Mouse (Mus musculus): ENCODE results near the gene Gm13871. TPM values are rescaled to one million over a fixed set of nuclear protein-coding genes. Genes with fewer than 3 reads are reported as not detected.
"Not testable (repeated sequence)": the region's sequence is repeated elsewhere in the genome, so short reads cannot be mapped to it uniquely, and the experiment has no call there.

Gm13871 gene
- polyA plus RNA-seq (2011; ENCODE audit: insufficient read depth, insufficient read length, low replicate concordance, missing spikeins), result not detected in 2 replicates

DNA sequence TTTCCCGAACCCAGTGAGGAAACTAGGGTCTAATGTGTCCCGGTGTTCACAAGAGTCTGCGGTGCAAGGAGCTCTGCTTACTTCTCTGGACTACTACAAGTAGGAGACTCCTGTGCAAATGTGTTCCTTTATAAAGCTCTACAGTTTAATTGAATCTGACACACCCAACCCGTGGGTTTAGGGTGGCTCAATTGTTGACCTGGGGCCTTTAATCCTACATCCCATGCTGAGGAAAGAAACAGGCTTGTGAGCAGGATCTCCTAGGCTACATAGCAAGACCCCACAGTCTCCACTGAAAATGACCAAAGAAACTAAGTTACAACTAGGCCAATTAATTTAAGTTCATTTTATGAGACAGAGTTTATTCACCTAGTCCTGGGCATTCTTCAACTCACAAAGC, at the start of gene Gm13871:
Gm13871 (minus strand) TSS at position 101 of the 400 bp plus-strand sequence.
- WGBS, result no CpG with 5 or more reads among the region's 4 CpGs
- H3K4me3 ChIP-seq (replicated peaks; ENCODE audit: control insufficient read depth, low read depth, low read length); H3K4me1 ChIP-seq (ENCODE audit: control insufficient read depth, insufficient read depth, low read length); H3K27ac ChIP-seq (ENCODE audit: control insufficient read depth, insufficient read depth, low read depth, low read length, poor library complexity): not testable (repeated sequence)

DNA sequence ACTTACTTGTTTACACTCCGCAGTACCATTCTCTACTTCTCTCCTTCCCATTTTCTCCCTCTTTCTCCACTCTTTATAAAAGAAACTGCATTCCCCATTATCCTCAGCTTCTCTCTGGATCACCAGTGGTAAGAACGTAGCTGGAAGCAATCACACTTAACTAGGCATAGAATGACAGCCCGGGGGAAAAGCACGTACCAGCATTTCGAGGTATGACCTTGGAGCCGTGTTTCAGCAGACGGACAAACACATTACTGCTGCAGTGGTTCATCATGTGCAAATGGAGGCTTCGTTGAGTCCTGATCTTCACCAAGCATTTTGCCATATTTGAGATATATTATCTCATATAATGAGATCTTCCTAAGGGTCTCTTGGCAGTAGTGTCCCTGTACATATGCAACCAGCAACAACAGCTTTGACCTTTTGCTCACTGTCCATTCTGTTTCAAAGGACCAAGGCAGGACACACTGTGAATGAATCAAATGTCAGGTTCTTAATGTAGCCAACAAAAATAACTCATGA, 44.7 kb upstream of the Gm13871 start, which contains the start of gene 2310002L09Rik:
2310002L09Rik (minus strand) TSS at position 472 of the 522 bp plus-strand sequence.
- Histone ChIP-seq H3K4me3 (replicated peaks; ENCODE audit: control insufficient read depth, low read depth, low read length) (no peak within 1 kb of the TSS), H3K27ac (ENCODE audit: control insufficient read depth, insufficient read depth, low read depth, low read length, poor library complexity) (no peak within 1 kb of the TSS), H3K4me1 (ENCODE audit: control insufficient read depth, insufficient read depth, low read length) (no peaks in the 10 kb centered on the region)
- WGBS, result 82% methylated on average over 8 of the region's 8 CpGs
- TF ChIP-seq CTCF (IDR thresholded peaks at IDR 0.05; ENCODE audit: control insufficient read depth, insufficient read depth, low read length) (no peak), POLR2A (IDR thresholded peaks at IDR 0.05; ENCODE audit: borderline replicate concordance, control insufficient read depth, low read depth, low read length) (no peak)

GRCm38 (mm10) chr4:73920660-73921059, 14.9 kb upstream of the Gm13871 start, which contains the start of gene Gm11756:
Gm11756 (minus strand) TSS chr4:73920760.
- WGBS, result 70% methylated on average over 6 of the region's 6 CpGs
- H3K4me3 ChIP-seq (replicated peaks; ENCODE audit: control insufficient read depth, low read depth, low read length); H3K4me1 ChIP-seq (ENCODE audit: control insufficient read depth, insufficient read depth, low read length); H3K27ac ChIP-seq (ENCODE audit: control insufficient read depth, insufficient read depth, low read depth, low read length, poor library complexity): not testable (repeated sequence)

DNA sequence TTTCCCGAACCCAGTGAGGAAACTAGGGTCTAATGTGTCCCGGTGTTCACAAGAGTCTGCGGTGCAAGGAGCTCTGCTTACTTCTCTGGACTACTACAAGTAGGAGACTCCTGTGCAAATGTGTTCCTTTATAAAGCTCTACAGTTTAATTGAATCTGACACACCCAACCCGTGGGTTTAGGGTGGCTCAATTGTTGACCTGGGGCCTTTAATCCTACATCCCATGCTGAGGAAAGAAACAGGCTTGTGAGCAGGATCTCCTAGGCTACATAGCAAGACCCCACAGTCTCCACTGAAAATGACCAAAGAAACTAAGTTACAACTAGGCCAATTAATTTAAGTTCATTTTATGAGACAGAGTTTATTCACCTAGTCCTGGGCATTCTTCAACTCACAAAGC, 14.7 kb downstream of the Gm13871 start, which contains the start of gene Gm11757:
Gm11757 (minus strand) TSS at position 101 of the 400 bp plus-strand sequence.
- no CpG with 5 or more reads among the region's 4 CpGs for WGBS
- not testable (repeated sequence) for H3K4me1 ChIP-seq (ENCODE audit: control insufficient read depth, insufficient read depth, low read length); H3K4me3 ChIP-seq (replicated peaks; ENCODE audit: control insufficient read depth, low read depth, low read length); H3K27ac ChIP-seq (ENCODE audit: control insufficient read depth, insufficient read depth, low read depth, low read length, poor library complexity)

GRCm38 (mm10) chr4:73876166-73876565, 29.6 kb downstream of the Gm13871 start, which contains the start of gene Gm11758:
Gm11758 (minus strand) TSS chr4:73876266.
- no CpG with 5 or more reads among the region's 4 CpGs for WGBS
- not testable (repeated sequence) for H3K4me1 ChIP-seq (ENCODE audit: control insufficient read depth, insufficient read depth, low read length); H3K27ac ChIP-seq (ENCODE audit: control insufficient read depth, insufficient read depth, low read depth, low read length, poor library complexity); H3K4me3 ChIP-seq (replicated peaks; ENCODE audit: control insufficient read depth, low read depth, low read length)

Other genes with a start within 250 kb of the Gm13871 start
- gene Gm11239, start 237.6 kb downstream of the Gm13871 start, polyA plus RNA-seq (2011; ENCODE audit: insufficient read depth, insufficient read length, low replicate concordance, missing spikeins), result not detected in 2 replicates
- not detected in 2 replicates for gene Gm428, start 222.4 kb downstream of the Gm13871 start, polyA plus RNA-seq (2011; ENCODE audit: insufficient read depth, insufficient read length, low replicate concordance, missing spikeins)
- not detected in 2 replicates for gene Rasef, start 115.0 kb downstream of the Gm13871 start, polyA plus RNA-seq (2011; ENCODE audit: insufficient read depth, insufficient read length, low replicate concordance, missing spikeins)
- gene Gm11758, start 29.7 kb downstream of the Gm13871 start, polyA plus RNA-seq (2011; ENCODE audit: insufficient read depth, insufficient read length, low replicate concordance, missing spikeins), result not detected in 2 replicates
- not detected in 2 replicates for gene Gm11757, start 14.8 kb downstream of the Gm13871 start, polyA plus RNA-seq (2011; ENCODE audit: insufficient read depth, insufficient read length, low replicate concordance, missing spikeins)
- not detected in 2 replicates for gene Gm11756, start 14.8 kb upstream of the Gm13871 start, polyA plus RNA-seq (2011; ENCODE audit: insufficient read depth, insufficient read length, low replicate concordance, missing spikeins)
- gene 2310002L09Rik, start 44.9 kb upstream of the Gm13871 start, polyA plus RNA-seq (2011; ENCODE audit: insufficient read depth, insufficient read length, low replicate concordance, missing spikeins), result not detected in 2 replicates
- gene Frmd3, start 107.5 kb upstream of the Gm13871 start, polyA plus RNA-seq (2011; ENCODE audit: insufficient read depth, insufficient read length, low replicate concordance, missing spikeins), result 0.40 and 1.1 TPM in 2 replicates

Data from bone marrow, adult 2 months (tissue).